Mouse (Mus musculus): Measurements from ENCODE around the gene Atp8a2. TPM values are rescaled to one million over a fixed set of nuclear protein-coding genes. Genes with fewer than 3 reads are reported as not detected.

Gene Atp8a2
- polyA plus RNA-seq, 1 experiment from 2014 or later, result 47.2 TPM

DNA sequence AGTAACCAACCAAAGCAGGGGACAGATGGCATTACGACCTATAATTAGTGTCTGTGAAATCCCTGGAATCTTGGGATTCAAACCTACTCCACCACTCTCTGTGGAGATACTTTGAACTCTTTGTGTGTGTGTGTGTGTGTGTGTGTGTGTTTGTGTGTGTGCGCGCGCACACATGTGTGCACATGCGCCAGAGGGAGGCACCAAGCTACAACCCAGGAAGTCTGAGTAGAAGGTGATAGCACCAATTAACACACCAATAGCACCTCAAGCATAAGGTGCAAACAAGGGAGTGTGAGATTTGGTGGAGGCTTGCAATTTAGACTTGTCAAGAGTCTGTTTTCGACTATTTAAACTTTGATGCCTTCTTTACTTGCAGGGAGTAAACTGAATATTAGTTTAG, 308.9 kb downstream of the Atp8a2 start:
- peaks cover 25% of the 10 kb centered on the region for H3K4me1 ChIP-seq (replicated peaks; ENCODE audit: control insufficient read depth, insufficient read depth, low read length)
- ATAC-seq, result peak; percentile 49
- H3K4me2 ChIP-seq (ENCODE audit: low read length), result no peak overlapping the region; the same call in 1 of the 2 replicates
- peak overlapping the region; percentile 77 for H3K27ac ChIP-seq (ENCODE audit: low read length)
- WGBS, result 63% methylated on average over 6 of the region's 6 CpGs
- no peaks in the 10 kb centered on the region for H3K9me3 ChIP-seq (ENCODE audit: control insufficient read depth, low read length)
- no peaks in the 10 kb centered on the region for H3K36me3 ChIP-seq (ENCODE audit: control insufficient read depth, insufficient read depth)
- no peak overlapping the region for H3K4me3 ChIP-seq (replicated peaks; ENCODE audit: low read length)
- no peak overlapping the region for H3K9ac ChIP-seq (replicated peaks; ENCODE audit: low read depth, low read length)
- H3K27me3 ChIP-seq (replicated peaks; ENCODE audit: control insufficient read depth, insufficient read depth, low read length), result no peaks in the 10 kb centered on the region

DNA sequence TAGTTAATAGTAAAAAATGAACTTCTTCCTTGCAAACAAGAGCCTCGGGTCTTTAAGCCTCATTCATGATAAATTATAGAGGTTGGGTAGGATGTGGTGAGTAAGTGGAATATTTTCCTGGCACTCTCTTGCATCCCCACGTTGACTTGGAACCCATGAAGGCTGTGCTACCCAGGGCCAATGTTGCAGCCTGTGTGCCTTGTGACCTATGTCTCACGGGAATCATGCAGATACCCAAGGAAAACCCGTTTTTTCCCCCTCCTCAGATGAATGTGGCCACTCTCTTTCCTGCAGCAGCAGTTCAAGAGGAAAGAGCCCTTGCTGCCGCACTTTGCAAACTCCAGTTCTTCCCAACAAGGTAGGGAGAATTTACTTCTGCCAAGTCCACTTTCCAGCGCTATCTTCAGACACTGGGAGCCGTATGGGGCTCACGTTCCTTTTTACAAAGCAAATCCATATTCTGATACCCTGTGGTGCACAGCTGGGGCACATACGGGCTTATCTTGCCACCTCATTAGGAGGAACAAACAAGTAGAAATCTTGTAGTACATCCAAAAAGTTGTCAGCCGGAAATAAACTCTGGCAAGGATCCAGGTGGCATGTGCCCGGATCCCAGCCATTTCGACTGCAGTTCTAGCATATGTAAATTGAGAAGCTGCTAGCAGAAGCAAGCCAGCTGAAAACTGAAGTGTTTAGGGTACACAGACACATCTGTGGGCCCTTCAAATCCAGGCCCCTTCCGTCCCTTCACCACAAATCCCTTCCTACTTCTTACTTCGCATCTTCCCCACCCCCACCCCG, 309.7 kb downstream of the Atp8a2 start:
- peak overlapping the region; percentile 25 for H3K4me2 ChIP-seq (ENCODE audit: low read length)
- H3K27me3 ChIP-seq (replicated peaks; ENCODE audit: control insufficient read depth, insufficient read depth, low read length), result no peaks in the 10 kb centered on the region
- H3K4me3 ChIP-seq (replicated peaks; ENCODE audit: low read length), result no peak overlapping the region
- ATAC-seq, result peak; percentile 91
- H3K4me1 ChIP-seq (replicated peaks; ENCODE audit: control insufficient read depth, insufficient read depth, low read length), result peaks cover 25% of the 10 kb centered on the region
- H3K27ac ChIP-seq (ENCODE audit: low read length), result peak overlapping the region; percentile 77
- H3K36me3 ChIP-seq (ENCODE audit: control insufficient read depth, insufficient read depth), result no peaks in the 10 kb centered on the region
- H3K9me3 ChIP-seq (ENCODE audit: control insufficient read depth, low read length), result no peaks in the 10 kb centered on the region
- WGBS, result 21% methylated on average over 15 of the region's 15 CpGs
- no peak overlapping the region for H3K9ac ChIP-seq (replicated peaks; ENCODE audit: low read depth, low read length)

DNA sequence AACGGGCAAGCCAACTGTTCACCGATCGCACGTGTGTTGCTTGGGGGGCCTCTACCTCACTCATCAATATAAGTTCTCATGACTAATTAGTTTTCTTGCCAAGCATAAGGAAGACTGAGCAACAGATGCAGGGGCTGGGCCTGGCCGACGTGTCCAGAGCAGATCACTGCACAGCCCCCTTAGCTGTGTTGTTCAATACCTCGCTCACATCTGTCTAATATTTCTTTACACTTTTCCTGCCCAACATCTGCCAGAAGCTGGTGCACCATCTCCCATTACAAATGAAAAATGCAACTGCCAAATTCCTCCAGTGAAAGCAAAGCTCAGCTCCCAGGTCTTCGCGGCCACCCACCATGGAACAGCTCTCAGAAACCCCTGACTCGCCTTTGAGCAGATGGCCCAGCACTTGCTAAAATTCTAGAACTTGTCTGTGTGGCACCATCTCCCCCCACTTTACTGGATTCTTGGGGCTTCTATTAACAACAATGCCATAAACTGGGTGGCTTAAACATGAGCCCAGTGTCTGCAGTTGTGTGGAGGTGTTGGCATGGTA, 313.4 kb downstream of the Atp8a2 start:
- no peak overlapping the region for H3K9ac ChIP-seq (replicated peaks; ENCODE audit: low read depth, low read length)
- H3K4me2 ChIP-seq (ENCODE audit: low read length), result no peak overlapping the region
- no peak for ATAC-seq
- no peaks in the 10 kb centered on the region for H3K36me3 ChIP-seq (ENCODE audit: control insufficient read depth, insufficient read depth)
- no peak overlapping the region for H3K4me3 ChIP-seq (replicated peaks; ENCODE audit: low read length)
- no peaks in the 10 kb centered on the region for H3K9me3 ChIP-seq (ENCODE audit: control insufficient read depth, low read length)
- no peaks in the 10 kb centered on the region for H3K27me3 ChIP-seq (replicated peaks; ENCODE audit: control insufficient read depth, insufficient read depth, low read length)
- no peak overlapping the region for H3K27ac ChIP-seq (ENCODE audit: low read length)
- 79% methylated on average over 10 of the region's 10 CpGs for WGBS
- peaks cover 20% of the 10 kb centered on the region for H3K4me1 ChIP-seq (replicated peaks; ENCODE audit: control insufficient read depth, insufficient read depth, low read length)

DNA sequence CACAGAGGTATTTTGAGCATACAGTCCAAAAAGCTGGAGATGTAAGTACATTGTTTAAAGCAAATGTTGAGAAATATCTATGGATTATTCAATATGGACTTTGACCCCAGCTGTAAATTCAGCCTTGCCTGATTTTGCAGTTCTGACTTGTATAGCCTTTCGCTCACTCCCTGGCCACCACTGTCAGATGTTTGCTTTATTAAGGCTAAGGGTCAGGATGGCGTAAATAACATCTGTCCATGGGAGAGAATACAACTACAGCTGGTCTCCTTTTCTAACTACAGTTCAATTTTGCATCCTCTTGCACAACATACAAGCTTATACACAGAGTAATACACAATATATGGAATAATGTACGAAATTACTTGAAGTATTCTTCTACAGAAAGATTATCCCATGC, 316.1 kb downstream of the Atp8a2 start:
- H3K9ac ChIP-seq (replicated peaks; ENCODE audit: low read depth, low read length), result no peak overlapping the region
- no peak for ATAC-seq
- 86% methylated on average over 3 of the region's 3 CpGs for WGBS
- H3K4me1 ChIP-seq (replicated peaks; ENCODE audit: control insufficient read depth, insufficient read depth, low read length), result no peaks in the 10 kb centered on the region
- no peaks in the 10 kb centered on the region for H3K9me3 ChIP-seq (ENCODE audit: control insufficient read depth, low read length)
- no peak overlapping the region for H3K4me3 ChIP-seq (replicated peaks; ENCODE audit: low read length)
- no peaks in the 10 kb centered on the region for H3K27me3 ChIP-seq (replicated peaks; ENCODE audit: control insufficient read depth, insufficient read depth, low read length)
- H3K36me3 ChIP-seq (ENCODE audit: control insufficient read depth, insufficient read depth), result no peaks in the 10 kb centered on the region
- H3K27ac ChIP-seq (ENCODE audit: low read length), result no peak overlapping the region
- H3K4me2 ChIP-seq (ENCODE audit: low read length), result no peak overlapping the region

DNA sequence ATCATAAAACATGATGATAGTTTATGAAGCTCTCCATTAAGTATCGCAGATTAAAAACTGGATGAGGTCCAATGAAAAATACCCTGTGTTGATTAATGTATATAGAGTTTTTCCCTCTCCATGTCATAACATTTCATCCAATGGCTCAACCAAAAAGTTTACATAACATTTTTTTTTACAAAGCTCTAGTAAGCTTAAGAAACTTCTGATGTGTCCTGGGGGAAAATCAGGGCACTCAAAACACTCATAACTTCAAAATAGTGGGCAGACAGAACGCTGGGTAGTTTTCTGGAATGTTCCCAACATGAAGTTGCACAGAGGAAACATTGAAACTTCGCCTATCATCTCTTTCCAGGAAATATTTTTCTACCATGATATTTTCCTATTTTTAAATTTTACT, 318.7 kb downstream of the Atp8a2 start:
- no peak for ATAC-seq
- WGBS, result 90% methylated on average over 3 of the region's 3 CpGs
- H3K27me3 ChIP-seq (replicated peaks; ENCODE audit: control insufficient read depth, insufficient read depth, low read length), result no peaks in the 10 kb centered on the region
- H3K4me1 ChIP-seq (replicated peaks; ENCODE audit: control insufficient read depth, insufficient read depth, low read length), result no peaks in the 10 kb centered on the region
- H3K4me3 ChIP-seq (replicated peaks; ENCODE audit: low read length), result no peak overlapping the region
- H3K36me3 ChIP-seq (ENCODE audit: control insufficient read depth, insufficient read depth), result no peaks in the 10 kb centered on the region
- no peaks in the 10 kb centered on the region for H3K9me3 ChIP-seq (ENCODE audit: control insufficient read depth, low read length)
- no peak overlapping the region for H3K9ac ChIP-seq (replicated peaks; ENCODE audit: low read depth, low read length)
- no peak overlapping the region for H3K4me2 ChIP-seq (ENCODE audit: low read length)
- H3K27ac ChIP-seq (ENCODE audit: low read length), result no peak overlapping the region

DNA sequence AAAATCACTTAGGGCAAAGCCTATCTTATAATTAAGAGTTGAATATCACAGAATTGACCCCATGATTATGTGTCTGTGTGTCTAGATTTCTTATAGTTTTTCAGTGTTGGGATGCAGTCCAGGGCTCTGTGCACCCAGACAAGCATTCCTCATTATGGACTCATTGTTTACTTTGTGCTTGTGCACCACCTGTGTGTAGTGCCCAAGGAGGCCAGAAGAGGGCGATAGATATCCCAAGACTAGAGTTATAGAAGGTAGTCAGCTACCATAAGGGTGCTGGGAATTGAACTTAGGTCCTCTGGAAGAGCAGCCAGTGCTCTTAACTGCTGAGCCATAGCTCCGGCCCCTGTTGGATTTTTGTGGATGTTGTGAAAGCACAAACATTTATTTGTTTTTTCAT, 320.5 kb downstream of the Atp8a2 start:
- Histone ChIP-seq H3K36me3 (ENCODE audit: control insufficient read depth, insufficient read depth) (no peaks in the 10 kb centered on the region), H3K27ac (ENCODE audit: low read length) (no peak overlapping the region), H3K9me3 (ENCODE audit: control insufficient read depth, low read length) (no peaks in the 10 kb centered on the region), H3K4me3 (replicated peaks; ENCODE audit: low read length) (no peak overlapping the region), H3K4me2 (ENCODE audit: low read length) (no peak overlapping the region), H3K4me1 (replicated peaks; ENCODE audit: control insufficient read depth, insufficient read depth, low read length) (no peaks in the 10 kb centered on the region), H3K9ac (replicated peaks; ENCODE audit: low read depth, low read length) (no peak overlapping the region), H3K27me3 (replicated peaks; ENCODE audit: control insufficient read depth, insufficient read depth, low read length) (no peaks in the 10 kb centered on the region)
- WGBS, result 87% methylated on average over 2 of the region's 2 CpGs
- no peak for ATAC-seq

DNA sequence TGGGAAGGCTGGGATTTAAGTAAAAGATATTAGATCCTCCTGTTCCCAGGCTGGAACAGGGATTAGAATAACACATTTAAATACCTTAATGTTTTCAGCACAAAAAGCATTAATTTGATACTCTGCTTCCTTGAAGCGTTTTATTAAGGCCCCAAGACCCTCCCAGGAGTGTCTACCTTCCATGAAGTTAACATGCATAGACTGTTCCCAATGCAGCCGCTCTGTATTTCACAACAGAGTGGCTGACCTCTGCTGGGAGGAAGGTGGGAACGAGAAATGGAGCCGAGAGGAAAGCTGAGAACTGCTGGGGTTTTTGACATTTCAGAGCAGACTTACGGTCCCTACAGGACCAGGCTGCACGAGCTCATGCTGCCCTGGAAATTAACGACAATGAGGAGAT, 328.6 kb downstream of the Atp8a2 start:
- Histone ChIP-seq H3K4me3 (replicated peaks; ENCODE audit: low read length) (no peak overlapping the region), H3K9ac (replicated peaks; ENCODE audit: low read depth, low read length) (no peak overlapping the region), H3K36me3 (ENCODE audit: control insufficient read depth, insufficient read depth) (no peaks in the 10 kb centered on the region), H3K27me3 (replicated peaks; ENCODE audit: control insufficient read depth, insufficient read depth, low read length) (no peaks in the 10 kb centered on the region), H3K9me3 (ENCODE audit: control insufficient read depth, low read length) (0 out of 2 replicates have a peak, but pooled peaks cover 3% of the 10 kb centered on the region), H3K4me1 (replicated peaks; ENCODE audit: control insufficient read depth, insufficient read depth, low read length) (no peaks in the 10 kb centered on the region), H3K4me2 (ENCODE audit: low read length) (no peak overlapping the region), H3K27ac (ENCODE audit: low read length) (no peak overlapping the region)
- no peak for ATAC-seq
- WGBS, result 67% methylated on average over 7 of the region's 7 CpGs

DNA sequence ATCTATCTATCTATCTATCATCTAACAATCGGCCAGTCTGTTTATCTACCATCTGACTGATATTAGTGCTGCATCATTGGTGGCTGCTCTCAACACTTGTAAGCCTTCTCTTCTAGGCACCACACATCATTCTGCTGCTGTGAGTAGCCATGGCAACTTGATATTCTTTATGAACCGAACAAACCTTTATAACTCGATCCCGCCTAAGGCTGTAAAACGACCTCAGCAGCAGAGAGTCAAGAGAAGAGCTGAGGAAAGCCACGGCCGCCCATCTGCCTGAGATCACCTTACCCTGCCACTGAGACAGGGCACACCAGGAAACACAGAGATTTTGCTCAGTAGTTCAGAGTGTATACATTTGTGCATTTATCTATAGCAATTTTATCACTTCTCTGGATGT, 329.2 kb downstream of the Atp8a2 start:
- 46% methylated on average over 7 of the region's 7 CpGs for WGBS
- no peaks in the 10 kb centered on the region for H3K4me1 ChIP-seq (replicated peaks; ENCODE audit: control insufficient read depth, insufficient read depth, low read length)
- H3K4me2 ChIP-seq (ENCODE audit: low read length), result no peak overlapping the region
- no peak overlapping the region for H3K4me3 ChIP-seq (replicated peaks; ENCODE audit: low read length)
- no peaks in the 10 kb centered on the region for H3K36me3 ChIP-seq (ENCODE audit: control insufficient read depth, insufficient read depth)
- 0 out of 2 replicates have a peak, but pooled peaks cover 3% of the 10 kb centered on the region for H3K9me3 ChIP-seq (ENCODE audit: control insufficient read depth, low read length)
- no peaks in the 10 kb centered on the region for H3K27me3 ChIP-seq (replicated peaks; ENCODE audit: control insufficient read depth, insufficient read depth, low read length)
- no peak overlapping the region for H3K9ac ChIP-seq (replicated peaks; ENCODE audit: low read depth, low read length)
- peak; percentile 43; the same call in 1 of the 2 replicates for ATAC-seq
- H3K27ac ChIP-seq (ENCODE audit: low read length), result no peak overlapping the region

DNA sequence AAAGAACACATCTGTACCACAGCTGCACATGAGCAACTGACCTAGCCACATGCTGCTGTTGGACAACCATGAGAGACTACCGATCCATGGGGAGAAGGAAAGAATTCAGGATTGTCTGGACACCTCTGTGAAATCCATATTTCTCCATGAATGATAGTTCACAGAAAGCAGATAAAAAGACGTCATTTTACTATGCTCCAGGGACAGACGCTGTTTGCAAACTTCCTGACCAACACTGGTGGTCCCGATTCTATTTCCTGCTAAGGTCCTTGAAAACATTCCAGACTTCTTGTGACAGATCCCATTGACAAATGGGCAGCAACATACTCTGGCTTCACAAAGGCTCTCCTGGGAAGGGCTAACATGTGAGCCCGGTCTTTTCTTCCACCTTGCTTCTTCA, 331.0 kb downstream of the Atp8a2 start:
- no peak overlapping the region for H3K27ac ChIP-seq (ENCODE audit: low read length)
- 0 out of 2 replicates have a peak, but pooled peaks cover 3% of the 10 kb centered on the region for H3K4me1 ChIP-seq (replicated peaks; ENCODE audit: control insufficient read depth, insufficient read depth, low read length)
- no peaks in the 10 kb centered on the region for H3K36me3 ChIP-seq (ENCODE audit: control insufficient read depth, insufficient read depth)
- H3K4me3 ChIP-seq (replicated peaks; ENCODE audit: low read length), result no peak overlapping the region
- no peak overlapping the region for H3K9ac ChIP-seq (replicated peaks; ENCODE audit: low read depth, low read length)
- H3K27me3 ChIP-seq (replicated peaks; ENCODE audit: control insufficient read depth, insufficient read depth, low read length), result no peaks in the 10 kb centered on the region
- 0 out of 2 replicates have a peak, but pooled peaks cover 3% of the 10 kb centered on the region for H3K9me3 ChIP-seq (ENCODE audit: control insufficient read depth, low read length)
- ATAC-seq, result no peak
- H3K4me2 ChIP-seq (ENCODE audit: low read length), result no peak overlapping the region
- 81% methylated on average over 5 of the region's 5 CpGs for WGBS

All from forebrain, embryonic 16.5 days (tissue).